Mouse (Mus musculus): ENCODE data around the gene Rab34.

GRCm38 (mm10) chr11:78168541-78169468 is 19.4 kb upstream of the Rab34 start:
- TF ChIP-seq CTCF (IDR thresholded peaks at IDR 0.05; ENCODE audit: low read depth, low read length) (no peak), GATA1 (IDR thresholded peaks at IDR 0.05; ENCODE audit: borderline replicate concordance, low read length) (no peak), TAL1 (conservative IDR thresholded peaks at IDR 0.05; ENCODE audit: low read depth, low read length) (peak; percentile 90)

Measured in G1E (cell line).